Mouse (Mus musculus): ENCODE measurements at regions not wholly inside any gene's neighbourhood (a gene's known extent, or its start where the extent isn't known, plus 50 kb on each side); places are given as distances from the start of the nearest gene placed in this dataset.

DNA sequence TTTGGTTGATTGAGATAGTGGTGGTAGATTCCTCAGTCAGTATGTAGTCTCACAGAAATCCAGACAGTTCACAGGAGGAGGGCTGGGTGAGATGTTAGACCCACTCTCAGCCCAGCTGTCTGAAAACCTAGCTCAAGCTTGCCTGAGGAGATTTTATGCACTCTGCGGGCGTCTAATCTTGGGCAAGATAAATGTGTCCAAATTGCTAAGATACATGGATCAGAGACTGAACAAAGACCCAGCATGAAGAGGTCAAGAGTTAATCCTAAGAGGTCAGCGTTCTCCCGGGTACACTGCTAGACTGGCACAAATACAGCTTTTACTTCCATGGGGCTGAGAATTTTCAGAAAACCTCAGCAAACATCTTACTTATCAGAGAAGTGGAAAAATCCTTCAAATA is 186.8 kb upstream of the Dusp10 start:
- DNase-seq (ENCODE audit: low spot score in 2 of 2) = no peak

DNA sequence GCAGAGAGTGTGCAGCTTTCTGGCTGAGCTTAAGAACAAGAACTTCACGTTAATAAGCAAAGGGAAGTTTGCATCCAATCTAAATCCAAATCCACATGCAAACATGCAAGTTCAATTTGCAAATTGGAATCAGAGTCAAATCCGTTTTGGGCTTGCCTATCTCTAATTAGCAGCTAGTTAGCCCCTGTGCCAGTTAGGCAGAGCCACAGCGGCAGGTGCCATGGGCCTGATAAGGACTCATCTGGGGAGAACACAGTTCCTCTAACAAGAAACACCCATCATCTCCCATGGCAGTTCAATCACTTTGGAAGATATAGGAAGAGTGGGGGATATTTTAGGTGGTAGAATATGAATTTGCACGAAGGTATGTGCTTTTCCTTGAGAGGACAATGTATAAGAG is 168.0 kb upstream of the Dusp10 start:
- DNase-seq (ENCODE audit: low spot score in 2 of 2) = no peak

DNA sequence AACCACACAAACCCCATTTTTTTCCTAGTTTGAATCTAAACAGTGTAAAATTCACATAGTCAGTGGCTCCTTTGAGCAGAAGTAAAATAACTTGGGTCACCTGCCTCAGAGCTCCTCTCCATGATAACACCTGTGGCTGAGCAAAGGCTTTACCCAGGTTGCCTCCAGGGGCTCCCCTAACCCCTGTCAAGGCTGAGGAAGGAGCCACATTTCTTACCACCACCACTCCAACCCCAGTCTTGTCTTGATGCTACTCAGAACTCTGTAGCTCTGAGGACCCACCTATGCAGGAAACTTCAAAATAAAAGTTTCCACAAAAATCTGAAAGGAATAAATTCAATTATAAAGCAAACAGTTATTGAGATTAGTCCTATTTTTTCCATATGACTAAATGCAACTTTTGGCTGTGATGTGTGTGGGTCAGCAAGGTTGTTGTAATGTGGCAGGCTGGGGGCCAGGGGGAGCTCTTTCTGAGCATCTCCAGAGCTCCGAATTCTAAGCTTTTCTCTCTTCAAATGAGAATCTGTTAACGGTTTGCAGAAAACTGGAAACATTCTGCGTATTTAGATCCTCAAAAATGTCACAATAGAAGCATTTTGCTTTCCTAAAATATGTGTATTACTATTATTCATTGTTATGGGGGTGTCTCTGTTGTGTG is 159.0 kb upstream of the Dusp10 start:
- DNase-seq (ENCODE audit: low spot score in 2 of 2) = no peak

DNA sequence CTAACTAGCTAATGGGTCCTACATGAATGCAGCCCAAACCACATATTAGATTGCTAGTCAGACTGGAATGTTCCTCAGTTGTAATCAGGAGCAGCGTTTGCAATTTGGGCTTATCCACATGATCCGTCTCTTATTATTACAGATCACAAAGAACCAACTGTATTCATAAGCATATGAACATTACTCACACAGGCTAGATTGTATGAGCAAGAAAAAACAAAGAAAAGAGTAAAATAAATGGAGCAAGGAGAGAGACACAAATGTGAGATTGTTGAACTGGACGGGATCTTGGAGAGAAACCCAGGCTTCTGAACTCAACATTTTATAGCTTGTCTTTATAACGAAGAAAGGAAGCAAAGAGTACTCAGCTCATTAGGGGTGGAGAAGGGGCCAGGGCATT is 148.0 kb upstream of the Dusp10 start:
- DNase-seq (ENCODE audit: low spot score in 2 of 2) = no peak

DNA sequence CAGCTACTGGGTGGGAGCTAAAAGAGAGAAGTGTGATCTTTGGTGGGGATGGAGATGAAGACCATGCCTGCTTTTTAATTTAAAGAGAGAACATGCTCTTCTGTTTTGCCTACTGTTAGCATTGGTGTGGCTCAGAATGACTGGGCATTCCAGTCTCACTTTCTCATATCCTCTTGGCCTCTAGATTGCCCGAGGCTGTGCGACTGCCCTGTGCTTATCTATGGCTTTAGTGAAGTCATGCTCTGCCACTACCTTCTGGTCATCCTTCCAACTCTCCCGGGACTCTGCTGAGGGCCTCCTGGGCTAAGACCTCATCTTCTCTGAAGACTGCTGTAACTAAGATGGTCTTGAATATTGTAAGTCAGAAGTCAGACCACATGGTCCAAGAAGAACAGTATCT is 147.5 kb upstream of the Dusp10 start:
- DNase-seq (ENCODE audit: low spot score in 2 of 2) = no peak

DNA sequence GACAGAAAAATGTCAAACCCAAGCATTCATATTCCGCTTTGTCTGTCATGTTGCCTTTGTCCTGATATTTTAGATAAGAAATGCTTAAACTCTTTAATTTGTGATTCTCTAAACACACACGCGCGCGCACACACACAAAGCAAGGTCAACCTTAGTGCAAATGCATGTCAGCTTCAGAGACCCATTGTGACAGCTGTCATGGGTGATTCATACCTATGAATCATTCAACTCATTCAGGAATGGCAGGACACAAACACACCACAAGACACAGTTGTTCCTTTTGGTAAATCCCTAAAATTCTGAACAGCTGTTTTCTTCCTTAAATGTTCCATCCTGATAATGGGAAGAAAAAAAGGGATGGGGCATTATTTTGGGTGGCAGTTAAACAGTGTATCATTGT is 144.1 kb upstream of the Dusp10 start:
- no peak for DNase-seq (ENCODE audit: low spot score in 2 of 2)

DNA sequence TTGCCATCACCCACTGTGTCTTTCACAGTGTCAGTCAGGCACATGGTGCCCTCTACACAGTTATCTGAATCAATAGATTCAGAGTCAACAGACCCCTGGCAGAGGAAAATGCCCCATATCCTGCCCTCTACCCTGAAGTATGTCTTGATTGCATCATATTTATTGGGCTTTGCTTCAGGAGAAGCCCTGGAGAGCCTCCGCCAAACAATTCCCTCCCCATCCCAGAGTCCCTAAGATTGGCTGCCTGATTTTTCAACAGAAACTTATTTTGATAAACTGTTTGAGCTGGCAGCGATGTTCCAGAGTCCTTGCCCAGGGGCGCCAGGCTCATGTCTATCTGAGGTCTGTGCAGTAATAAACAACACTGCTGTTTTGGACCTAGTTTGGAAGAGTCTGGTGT is 117.2 kb upstream of the Dusp10 start:
- DNase-seq (ENCODE audit: low spot score in 2 of 2) = no peak

DNA sequence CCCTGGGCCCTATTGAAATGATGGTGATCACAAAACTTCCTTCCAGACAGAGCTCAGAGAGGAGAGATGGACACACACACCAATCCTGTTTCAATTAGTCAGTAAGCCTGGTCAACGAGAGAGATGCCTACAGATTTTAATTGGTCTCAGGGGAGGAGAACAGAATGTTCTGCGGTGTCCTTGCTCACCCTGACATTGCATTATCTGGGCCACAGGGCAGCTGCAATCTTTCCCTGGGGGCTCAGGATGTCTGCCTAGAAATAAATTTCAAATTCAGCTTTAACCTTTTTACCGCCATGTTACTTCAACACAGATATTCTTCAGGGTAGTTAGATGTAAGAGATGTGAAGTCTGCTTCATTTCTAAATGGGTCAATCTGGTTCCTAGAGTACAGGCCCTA is 115.0 kb upstream of the Dusp10 start:
- DNase-seq (ENCODE audit: low spot score in 2 of 2) = no peak

DNA sequence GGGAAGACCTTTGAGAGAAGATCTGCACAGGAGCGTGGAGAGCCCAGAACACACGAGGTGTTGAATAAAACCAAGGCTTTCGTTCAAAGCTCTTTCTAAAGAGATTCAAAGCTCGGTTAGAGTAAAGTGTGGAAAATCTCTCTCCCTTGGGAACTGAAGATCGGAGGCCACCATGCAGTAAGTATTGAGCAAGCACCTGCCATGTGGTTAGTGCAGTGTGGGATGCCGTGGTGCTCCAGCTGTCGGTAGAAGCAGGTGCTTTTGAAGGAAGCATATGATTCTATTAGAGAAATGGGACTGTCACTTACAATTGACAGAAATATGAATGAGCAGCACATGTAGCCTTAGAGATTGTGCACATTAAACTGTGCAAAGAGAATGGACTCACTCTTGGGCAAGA is 108.5 kb upstream of the Dusp10 start:
- DNase-seq (ENCODE audit: low spot score in 2 of 2) = no peak

DNA sequence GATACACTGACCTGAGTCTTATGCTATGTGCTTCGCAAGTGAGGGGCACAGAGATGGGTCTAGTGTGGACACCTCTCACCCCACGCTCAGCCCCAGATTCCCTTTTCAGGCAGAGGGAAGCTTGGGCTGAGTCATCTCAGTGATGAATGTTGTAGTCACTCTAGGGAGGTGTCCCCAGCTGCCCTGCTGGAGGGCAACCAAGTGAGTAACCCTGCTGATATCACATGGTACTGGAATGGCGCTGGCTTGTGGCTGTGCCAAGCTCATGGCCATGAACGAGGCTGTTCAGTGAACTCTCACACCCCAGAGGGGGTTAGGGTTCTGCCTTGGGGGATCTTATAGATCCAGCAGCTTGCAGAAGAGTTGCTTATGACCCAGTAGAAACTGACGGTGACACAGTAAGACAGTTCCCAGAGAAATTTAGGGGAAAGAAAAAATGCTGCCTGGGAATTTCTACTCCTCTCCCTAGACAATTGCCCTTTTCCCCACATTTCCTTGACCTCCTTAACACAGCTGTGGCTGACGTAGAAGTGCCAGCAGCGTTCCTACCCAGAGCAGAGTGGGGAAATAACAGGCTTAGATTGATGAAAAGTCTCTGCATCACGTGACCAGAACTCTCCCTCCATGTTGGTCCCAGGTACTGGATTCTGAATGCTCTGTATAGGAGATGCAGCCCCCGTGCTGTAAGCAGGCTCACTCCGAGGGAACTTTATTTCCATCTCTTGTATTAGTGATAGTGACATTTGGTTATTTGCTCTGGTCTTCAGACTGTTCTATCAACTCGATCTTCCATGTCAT is 107.6 kb upstream of the Dusp10 start:
- DNase-seq (ENCODE audit: low spot score in 2 of 2) = peak in 1 of 2 experiments; percentile 55

DNA sequence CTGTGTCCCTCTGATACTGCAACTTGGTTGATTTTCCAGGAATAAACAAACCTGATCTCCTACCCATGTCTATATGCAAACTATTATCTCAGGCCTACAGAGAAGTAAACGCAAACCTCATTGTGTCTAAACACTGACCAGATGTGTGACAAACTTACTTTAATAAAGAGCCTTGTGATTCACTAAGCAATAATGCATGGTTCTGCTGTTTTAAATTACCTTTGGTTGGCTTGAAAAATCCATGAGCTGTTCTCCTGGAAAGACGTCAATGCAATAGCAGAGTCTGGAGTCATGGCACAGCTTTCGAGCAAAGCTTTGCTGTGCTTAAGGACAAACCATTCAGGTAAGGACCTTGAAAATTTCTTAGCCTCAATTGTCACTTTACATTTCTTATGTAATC is 95.4 kb upstream of the Dusp10 start:
- no peak for DNase-seq (ENCODE audit: low spot score in 2 of 2)

DNA sequence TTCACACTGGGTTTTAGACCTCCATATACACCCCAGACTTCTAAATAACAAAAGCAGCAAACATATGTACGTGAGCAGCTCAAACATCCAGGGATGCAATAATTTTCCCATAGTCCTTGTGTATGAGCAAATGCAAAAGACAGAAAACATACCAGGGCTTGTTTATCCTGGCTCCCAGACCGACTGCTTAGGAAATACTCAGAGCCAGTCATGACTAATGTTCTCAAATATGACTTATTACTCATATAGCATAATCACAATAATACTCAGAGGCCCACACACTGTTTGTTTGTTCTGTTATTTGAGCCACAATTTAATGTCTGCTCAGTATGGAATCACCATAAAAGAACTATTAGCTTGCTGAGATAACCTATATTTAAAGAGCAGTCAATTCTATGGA is 91.8 kb upstream of the Dusp10 start:
- no peak for DNase-seq (ENCODE audit: low spot score in 2 of 2)

DNA sequence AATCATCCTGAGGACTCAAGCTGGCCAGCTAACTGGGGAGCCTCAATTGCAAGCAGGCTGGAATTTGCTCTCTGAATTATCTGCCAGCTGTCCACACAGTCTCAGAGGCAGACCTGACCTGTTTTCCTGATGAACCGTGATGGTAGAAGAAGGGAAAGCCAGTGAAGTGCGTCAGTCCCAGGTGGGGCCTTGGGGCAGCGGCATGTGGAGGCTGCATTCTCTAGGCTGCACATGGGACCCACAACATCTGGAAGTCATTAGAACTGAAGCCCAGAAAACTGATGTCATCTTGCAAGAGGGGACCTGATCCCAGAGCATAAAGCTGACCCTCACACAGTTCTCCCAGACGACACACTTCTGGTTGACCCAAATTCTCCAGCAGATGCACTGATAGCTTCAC is 84.6 kb upstream of the Dusp10 start:
- no peak for DNase-seq (ENCODE audit: low spot score in 2 of 2)

DNA sequence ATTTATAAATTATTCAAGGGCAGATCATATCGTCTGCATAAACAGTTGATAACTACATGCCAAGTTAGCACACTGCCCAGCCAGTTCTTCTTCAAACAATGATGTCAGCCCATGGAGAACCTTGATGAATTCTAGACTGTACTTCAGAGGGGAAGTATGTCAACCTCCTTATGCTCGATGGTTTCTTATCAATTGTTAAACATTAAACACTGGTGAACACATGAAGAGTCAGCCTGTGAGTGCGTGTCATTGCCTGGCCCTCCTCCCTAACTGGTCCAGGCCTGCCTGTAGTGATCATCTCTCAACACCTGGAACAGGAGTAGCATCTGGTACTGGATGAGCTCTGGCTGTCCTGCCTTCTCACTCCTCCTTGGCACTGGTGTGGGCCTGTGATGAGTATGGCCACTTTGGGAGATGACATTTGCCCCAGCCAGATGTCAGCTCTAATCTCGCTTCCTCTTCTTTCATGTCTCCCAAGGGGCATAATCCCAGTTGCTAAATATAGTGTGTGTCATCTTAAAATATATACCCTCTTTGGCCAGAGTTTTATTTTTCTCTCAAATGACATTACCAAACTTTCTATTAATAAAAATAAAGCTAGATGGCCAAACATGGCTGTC is 82.6 kb upstream of the Dusp10 start:
- DNase-seq (ENCODE audit: low spot score in 2 of 2) = no peak

DNA sequence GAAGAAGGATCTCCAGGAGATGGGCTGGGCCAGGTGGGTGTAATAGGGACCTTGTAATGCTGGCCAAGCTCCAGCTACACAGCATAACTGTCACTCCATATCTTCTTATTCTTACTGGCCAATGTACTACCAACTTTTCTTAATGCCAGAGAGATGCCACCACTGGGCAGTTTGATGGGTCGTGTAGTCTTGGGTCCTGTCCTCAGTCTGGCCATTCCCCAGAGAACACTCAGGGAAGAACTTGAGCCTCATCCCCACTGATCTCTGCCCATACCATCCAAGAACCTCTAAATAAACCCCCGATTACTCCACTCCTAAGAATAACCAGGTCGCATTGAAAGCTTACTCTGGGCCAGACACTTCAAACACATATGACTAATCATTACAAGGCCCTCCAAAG is 82.0 kb upstream of the Dusp10 start:
- DNase-seq (ENCODE audit: low spot score in 2 of 2) = no peak

DNA sequence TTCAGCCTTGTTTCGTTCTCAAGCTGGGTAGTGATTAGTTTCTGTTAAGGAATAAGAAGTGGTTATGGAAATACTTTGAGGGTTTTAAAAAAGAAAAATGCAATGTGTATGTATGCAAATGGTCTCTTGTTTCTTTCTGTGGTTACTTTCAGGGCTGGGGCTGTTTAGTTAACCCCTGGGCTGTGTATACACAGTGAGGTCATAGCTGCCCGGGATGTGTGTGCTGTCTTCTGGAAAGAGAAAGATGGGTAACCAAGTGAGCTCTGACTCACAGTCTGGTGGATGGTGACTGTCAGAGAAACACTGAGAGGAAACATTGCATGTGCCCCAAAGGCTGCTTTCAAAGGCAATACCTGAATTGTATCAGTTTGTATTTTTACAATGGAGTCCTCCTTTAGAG is 79.3 kb upstream of the Dusp10 start:
- no peak for DNase-seq (ENCODE audit: low spot score in 2 of 2)

DNA sequence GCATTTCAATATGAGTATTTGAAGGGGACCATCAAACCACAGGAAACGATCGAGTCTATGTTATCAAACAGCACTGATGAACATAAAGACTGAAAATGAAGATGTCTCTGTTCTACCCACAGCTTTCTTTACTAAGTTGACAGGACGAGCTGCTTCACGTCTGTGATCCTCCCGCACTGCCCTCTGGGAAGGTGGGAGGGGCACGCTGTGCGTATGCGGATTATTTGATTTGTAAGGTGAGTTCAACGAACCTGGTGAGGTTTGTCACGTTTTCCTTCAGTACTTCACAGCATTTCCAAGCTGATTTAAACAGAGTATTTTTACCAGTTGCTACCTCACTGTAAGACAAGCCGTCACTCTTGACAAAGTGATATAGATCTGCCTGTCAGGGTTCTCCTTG is 75.9 kb upstream of the Dusp10 start:
- DNase-seq (ENCODE audit: low spot score in 2 of 2) = no peak

DNA sequence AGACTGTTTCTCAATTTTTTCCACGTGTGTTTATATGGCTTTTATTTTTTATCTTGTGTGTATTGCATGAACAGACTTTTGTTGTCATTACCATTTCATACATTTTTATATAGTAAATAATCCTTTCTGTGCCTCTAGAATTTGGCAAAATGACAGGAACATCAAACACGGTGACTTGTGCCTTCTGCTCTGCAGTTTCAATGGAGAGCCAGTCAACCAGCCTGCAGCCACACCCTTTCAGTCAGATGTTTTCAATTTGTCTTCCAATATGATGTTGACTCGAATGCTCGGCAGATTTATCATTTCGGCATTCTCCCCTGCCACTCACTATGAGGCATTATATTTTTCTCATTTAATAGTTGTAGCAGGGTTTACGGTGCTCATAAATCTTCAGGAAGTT is 74.7 kb upstream of the Dusp10 start:
- no peak for DNase-seq (ENCODE audit: low spot score in 2 of 2)

DNA sequence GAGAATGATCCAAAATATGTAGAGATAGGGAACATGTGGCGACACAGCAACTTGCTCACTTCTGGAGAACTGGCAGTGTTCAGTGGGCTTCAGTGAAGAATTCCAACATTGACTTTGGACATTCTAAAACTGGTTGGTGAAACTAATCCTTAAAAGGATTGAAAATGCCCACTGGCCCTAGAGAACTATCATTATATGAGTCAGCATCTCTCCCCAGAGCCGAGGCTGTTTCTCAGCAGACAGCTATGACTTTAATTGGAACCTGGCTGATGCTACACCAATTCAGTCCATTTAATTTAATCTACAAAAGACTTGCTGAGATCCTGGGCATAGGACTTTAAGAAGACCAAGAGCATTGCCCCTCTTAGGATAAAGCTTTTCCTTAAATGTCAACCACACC is 72.4 kb upstream of the Dusp10 start:
- no peak for DNase-seq (ENCODE audit: low spot score in 2 of 2)

DNA sequence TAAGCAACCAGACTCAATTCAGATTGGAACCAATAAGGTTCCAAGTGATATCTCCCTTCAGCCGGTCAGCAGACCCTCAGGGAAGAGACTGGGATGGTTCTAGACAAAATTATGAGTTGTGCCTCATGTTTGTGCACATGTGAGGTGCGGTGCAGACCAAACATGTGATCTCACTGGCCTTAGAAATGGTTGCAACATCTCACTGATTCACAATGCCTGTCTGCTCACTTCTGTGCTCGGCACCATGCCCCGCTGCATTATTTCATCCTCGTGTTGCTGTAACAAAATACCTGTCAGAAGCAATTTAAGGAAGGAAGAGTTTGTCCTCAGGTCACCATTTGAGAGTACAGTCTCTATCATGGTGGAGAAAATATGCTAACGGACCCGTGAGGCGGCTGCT is 66.9 kb upstream of the Dusp10 start:
- DNase-seq (ENCODE audit: low spot score in 2 of 2) = no peak

DNA sequence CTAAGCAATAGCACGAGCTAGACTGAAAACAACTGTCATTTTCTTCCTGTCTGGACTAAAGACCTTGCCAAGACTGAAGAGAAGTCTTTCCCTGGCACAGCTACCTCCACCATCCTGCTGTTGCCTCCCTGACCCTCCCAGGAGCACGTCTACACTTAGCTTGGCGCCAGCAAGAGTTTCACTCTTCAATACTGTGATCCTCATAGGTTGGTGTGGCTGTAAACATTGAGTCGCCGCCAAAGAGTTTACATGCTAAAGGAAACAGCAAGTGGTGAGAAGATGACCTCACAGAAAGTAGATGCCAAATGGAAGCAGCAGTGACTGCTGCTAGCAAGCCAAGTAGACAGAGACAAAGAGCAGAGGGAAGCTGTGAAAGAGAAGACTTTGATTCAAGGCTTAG is 66.0 kb upstream of the Dusp10 start:
- DNase-seq (ENCODE audit: low spot score in 2 of 2) = peak in 1 of 2 experiments; percentile 24

DNA sequence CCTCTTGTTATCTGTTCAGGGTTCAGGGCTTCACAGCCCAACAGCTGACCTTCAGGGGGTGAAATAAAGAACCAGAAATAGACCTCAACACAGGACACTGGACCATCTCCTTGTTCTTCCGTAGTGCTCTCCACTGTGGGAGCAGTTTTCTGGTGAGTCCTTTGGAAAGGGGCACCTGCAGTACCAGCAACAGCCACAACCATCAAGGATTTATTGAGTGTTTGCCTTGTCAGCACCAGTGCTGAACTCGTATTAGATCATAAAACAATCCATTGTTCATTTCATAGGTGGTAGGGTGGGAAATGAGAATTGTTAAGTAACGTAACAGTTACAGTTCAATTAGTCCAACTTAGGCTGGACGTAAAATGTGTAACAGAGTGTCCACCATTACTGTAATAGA is 63.9 kb upstream of the Dusp10 start:
- no peak for DNase-seq (ENCODE audit: low spot score in 2 of 2)

DNA sequence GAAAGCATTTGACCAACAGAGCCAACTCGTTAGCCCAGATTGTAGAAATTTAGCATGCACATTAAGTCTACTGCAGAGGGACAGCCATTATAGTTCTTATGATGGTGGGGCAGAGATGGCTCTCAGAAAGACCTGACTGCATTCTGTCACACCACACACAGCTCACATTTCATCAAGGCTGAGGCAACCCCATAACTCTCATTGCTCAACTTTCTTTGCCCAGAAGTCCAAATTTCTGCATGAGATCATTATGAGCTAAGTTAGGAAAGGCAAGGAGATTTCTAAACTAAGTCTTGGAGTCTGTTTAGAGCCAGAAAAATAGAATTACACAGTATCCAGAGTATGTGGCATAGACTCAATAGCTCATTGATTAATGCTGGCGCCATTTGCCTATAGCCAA is 59.0 kb upstream of the Dusp10 start:
- DNase-seq (ENCODE audit: low spot score in 2 of 2) = no peak

Data from gastrocnemius, postnatal 4 days (tissue).